Mouse (Mus musculus) brown adipose tissue, adult 24 weeks (tissue): ENCODE measurements around the gene Coq6. TPM values are rescaled to one million over a fixed set of nuclear protein-coding genes. Genes with fewer than 3 reads are reported as not detected.

Experiments used
- H3K27ac ChIP-seq: fragments of 200-500 bp; replicated peaks from 2 replicates; pipeline ENCODE4 v1.5.1; 2012; ENCODE audit warnings: low read depth, mild to moderate bottlenecking, low read length
- H3K4me1 ChIP-seq: fragments of 200-500 bp; 2 replicates; pipeline ENCODE4 v1.6.1; 2012; ENCODE audit warnings: low read length, mixed read lengths; ENCODE audit not compliant: control insufficient read depth, insufficient read depth, insufficient read length
- H3K4me3 ChIP-seq: fragments of 200-500 bp; 2 replicates; pipeline ENCODE4 v1.5.1; 2012; ENCODE audit warnings: low read depth, mild to moderate bottlenecking, low read length, moderate library complexity; ENCODE audit not compliant: insufficient read depth
- polyA plus RNA-seq: library from polyadenylated mRNA; stranded (reverse); fragments of >200 nt; gene quantifications from 2 replicates; pipeline ENCODE4 v1.2.4, GENCODE M21; 2012; ENCODE audit not compliant: missing spikeins, insufficient read depth, insufficient read length

Coq6 gene
- polyA plus RNA-seq, 1 experiment, result 153 TPM

GRCm38 (mm10) chr12:84384644-84385081, 23.2 kb downstream of the Coq6 start:
- Histone ChIP-seq H3K4me3 (no peak overlapping the region), H3K27ac (peak overlapping the region; percentile 91), H3K4me1 (peaks cover 7% of the 10 kb centered on the region; the same call in 1 of the 2 replicates)

GRCm38 (mm10) chr12:84385408-84385807, 24.0 kb downstream of the Coq6 start:
- Histone ChIP-seq H3K27ac (peak overlapping the region; percentile 87), H3K4me1 (peaks cover 7% of the 10 kb centered on the region; the same call in 1 of the 2 replicates), H3K4me3 (no peak overlapping the region)

GRCm38 (mm10) chr12:84388097-84388496, 26.6 kb downstream of the Coq6 start:
- H3K4me3 ChIP-seq, result no peak overlapping the region
- no peak overlapping the region for H3K27ac ChIP-seq
- H3K4me1 ChIP-seq, result peaks cover 7% of the 10 kb centered on the region; the same call in 1 of the 2 replicates

- Histone ChIP-seq H3K27ac (peak overlapping the region; percentile 60), H3K4me3 (peak overlapping the region; percentile 24), H3K4me1 (peaks cover 7% of the 10 kb centered on the region; the same call in 1 of the 2 replicates)
Measured at GRCm38 (mm10) chr12:84388774-84389400, 27.4 kb downstream of the Coq6 start.

- peak overlapping the region; percentile 61 for H3K27ac ChIP-seq
- no peaks in the 10 kb centered on the region for H3K4me1 ChIP-seq
- H3K4me3 ChIP-seq, result no peak overlapping the region
Measured at GRCm38 (mm10) chr12:84390336-84390735, 28.9 kb downstream of the Coq6 start.

GRCm38 (mm10) chr12:84392681-84393080, 31.2 kb downstream of the Coq6 start:
- no peak overlapping the region for H3K4me3 ChIP-seq
- H3K27ac ChIP-seq, result peak overlapping the region; percentile 75
- no peaks in the 10 kb centered on the region for H3K4me1 ChIP-seq

- peak overlapping the region; percentile 12; the same call in 1 of the 2 replicates for H3K27ac ChIP-seq
Measured at GRCm38 (mm10) chr12:84393847-84394246, 32.4 kb downstream of the Coq6 start.

GRCm38 (mm10) chr12:84396947-84397679, 35.7 kb downstream of the Coq6 start:
- Histone ChIP-seq H3K27ac (no peak overlapping the region), H3K4me3 (no peak overlapping the region), H3K4me1 (peaks cover 6% of the 10 kb centered on the region)

More at GRCm38 (mm10) chr12:84393847-84394246, 32.4 kb downstream of the Coq6 start:
- H3K4me1 ChIP-seq, result no peaks in the 10 kb centered on the region
- H3K4me3 ChIP-seq, result no peak overlapping the region

- Histone ChIP-seq H3K4me3 (no peak overlapping the region), H3K4me1 (peaks cover 6% of the 10 kb centered on the region)
Measured at GRCm38 (mm10) chr12:84397685-84398084, 36.2 kb downstream of the Coq6 start.

GRCm38 (mm10) chr12:84398629-84399028, 37.2 kb downstream of the Coq6 start:
- Histone ChIP-seq H3K4me1 (peaks cover 6% of the 10 kb centered on the region), H3K4me3 (no peak overlapping the region), H3K27ac (no peak overlapping the region)

More at GRCm38 (mm10) chr12:84397685-84398084, 36.2 kb downstream of the Coq6 start:
- H3K27ac ChIP-seq, result no peak overlapping the region

- Histone ChIP-seq H3K4me1 (peaks cover 6% of the 10 kb centered on the region), H3K27ac (peak overlapping the region; percentile 87), H3K4me3 (no peak overlapping the region)
Measured at GRCm38 (mm10) chr12:84399135-84399534, 37.7 kb downstream of the Coq6 start.

GRCm38 (mm10) chr12:84399663-84400062, 38.2 kb downstream of the Coq6 start:
- no peak overlapping the region for H3K4me3 ChIP-seq
- peak overlapping the region; percentile 87 for H3K27ac ChIP-seq
- peaks cover 6% of the 10 kb centered on the region for H3K4me1 ChIP-seq

- H3K27ac ChIP-seq, result peak overlapping the region; percentile 87
- H3K4me1 ChIP-seq, result peaks cover 6% of the 10 kb centered on the region
- H3K4me3 ChIP-seq, result no peak overlapping the region
Measured at GRCm38 (mm10) chr12:84400068-84400467, 38.6 kb downstream of the Coq6 start.

GRCm38 (mm10) chr12:84400653-84401052, 39.2 kb downstream of the Coq6 start:
- Histone ChIP-seq H3K4me3 (no peak overlapping the region), H3K27ac (peak overlapping the region; percentile 87), H3K4me1 (peaks cover 6% of the 10 kb centered on the region)

- H3K4me1 ChIP-seq, result peaks cover 6% of the 10 kb centered on the region
- no peak overlapping the region for H3K27ac ChIP-seq
- no peak overlapping the region for H3K4me3 ChIP-seq
Measured at GRCm38 (mm10) chr12:84402923-84403322, 41.5 kb downstream of the Coq6 start.
